Mouse (Mus musculus) limb, embryonic 13.5 days (tissue): ENCODE results near the gene Slc39a2. TPM values are rescaled to one million over a fixed set of nuclear protein-coding genes. Genes with fewer than 3 reads are reported as not detected.

Experiments used
- ATAC-seq: fragments of 200-750 bp; cut with Nextera tagmentation; 2 replicates; pipeline ENCODE4 v1.8.0; 2017; ENCODE audit warnings: low read depth, moderate number of reproducible peaks, moderate TSS enrichment; ENCODE audit not compliant: low FRiP score
- H3K27ac ChIP-seq: fragments of 300-500 bp; sonication (generic); 2 replicates; pipeline ENCODE4 v1.5.1; 2015; ENCODE audit warnings: inconsistent platforms, mild to moderate bottlenecking, moderate library complexity
- H3K27me3 ChIP-seq: fragments of 300-500 bp; sonication (generic); 2 replicates; pipeline ENCODE4 v1.6.1; 2015; ENCODE audit warnings: mild to moderate bottlenecking, inconsistent platforms
- H3K36me3 ChIP-seq: fragments of 300-500 bp; sonication (generic); 2 replicates; pipeline ENCODE4 v1.6.1; 2015; ENCODE audit warnings: inconsistent platforms, mild to moderate bottlenecking, moderate library complexity
- H3K4me1 ChIP-seq: fragments of 300-500 bp; sonication (generic); 2 replicates; pipeline ENCODE4 v1.6.1; 2015; ENCODE audit warnings: inconsistent platforms
- H3K4me2 ChIP-seq: fragments of 300-500 bp; sonication (generic); replicated peaks from 2 replicates; pipeline ENCODE4 v1.6.1; 2015; ENCODE audit warnings: inconsistent platforms, mild to moderate bottlenecking, moderate library complexity
- H3K4me3 ChIP-seq: fragments of 300-500 bp; sonication (generic); 2 replicates; pipeline ENCODE4 v1.5.1; 2015; ENCODE audit warnings: moderate library complexity, mild to moderate bottlenecking, inconsistent platforms
- H3K9ac ChIP-seq: fragments of 300-500 bp; sonication (generic); 2 replicates; pipeline ENCODE4 v1.6.1; 2015; ENCODE audit warnings: mild to moderate bottlenecking, inconsistent platforms
- H3K9me3 ChIP-seq: fragments of 300-500 bp; sonication (generic); 2 replicates; pipeline ENCODE4 v1.6.1; 2016; ENCODE audit warnings: inconsistent platforms
- WGBS: fragments of 180-500 bp; shearing (Covaris S2); methylation state at CpG from one replicate; pipeline ENCODE4 v1.1.7; 2015; 5-methylcytosine and 5-hydroxymethylcytosine counted together
- polyA plus RNA-seq: library from polyadenylated mRNA; unstranded; fragments of >200 nt; fragmentation: Nextera tagmentation; extraction: Ambion mirVana; gene quantifications from 2 replicates; pipeline ENCODE4 v1.2.1, GENCODE M21; 2015

Slc39a2 gene
- polyA plus RNA-seq, 1 experiment from 2014 or later, result 1.4 TPM

DNA sequence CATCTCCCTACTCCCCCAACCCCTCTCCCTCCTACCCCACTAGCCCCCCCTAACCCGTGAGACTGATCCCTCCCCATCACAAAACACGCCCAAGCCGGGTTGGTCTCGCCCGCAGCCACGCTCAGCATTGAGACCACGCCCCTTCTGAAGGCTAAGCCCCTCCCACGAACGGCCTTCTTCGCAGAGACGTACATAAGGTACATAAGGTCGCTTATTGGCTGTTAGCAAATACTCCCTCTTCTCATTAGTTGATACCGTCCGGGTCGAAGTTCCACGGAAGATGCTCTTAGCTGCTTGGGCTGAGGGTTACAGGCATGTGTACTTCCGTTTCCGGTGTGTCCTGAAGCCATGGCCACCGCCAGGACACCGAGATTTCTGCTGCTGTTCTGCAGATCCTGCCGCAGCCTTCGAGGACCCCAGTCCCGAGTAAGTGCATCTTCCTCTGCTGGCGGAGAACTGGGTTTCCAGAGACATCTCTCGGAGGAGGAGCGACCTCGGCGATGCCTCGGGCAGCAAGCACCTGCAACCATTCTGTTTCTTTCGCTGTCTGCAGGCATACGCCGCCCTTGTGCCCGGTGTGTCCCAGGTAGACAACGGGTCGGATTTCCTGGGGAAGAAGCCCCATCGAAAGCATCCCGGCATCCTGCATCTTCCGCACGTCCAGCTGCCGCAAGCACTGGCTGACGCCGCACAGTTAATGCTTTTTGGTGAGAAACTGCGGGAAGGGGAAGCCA lies 7.9 kb upstream of the Slc39a2 start, which contains the start of gene Mettl17:
Gene Mettl17 (plus strand): TSS at position 245 of the 734 bp plus-strand sequence.
- peak within 1 kb of the TSS; percentile 80 for H3K4me3 ChIP-seq
- H3K27me3 ChIP-seq, result no peaks in the 10 kb centered on the region
- H3K4me2 ChIP-seq, result peak within 1 kb of the TSS; percentile 89
- H3K36me3 ChIP-seq, result peaks cover 33% of the 10 kb centered on the region
- H3K9me3 ChIP-seq, result no peaks in the 10 kb centered on the region
- under 1% methylated on average over 43 of the region's 43 CpGs for WGBS
- peak within 1 kb of the TSS; percentile 78 for H3K9ac ChIP-seq
- ATAC-seq, result peak; percentile 96
- peak within 1 kb of the TSS; percentile 75 for H3K27ac ChIP-seq
- peaks cover 14% of the 10 kb centered on the region for H3K4me1 ChIP-seq

- Histone ChIP-seq H3K27me3 (no peaks in the 10 kb centered on the region), H3K9ac (no peak overlapping the region), H3K36me3 (peaks cover 46% of the 10 kb centered on the region), H3K9me3 (no peaks in the 10 kb centered on the region), H3K4me1 (peaks cover 14% of the 10 kb centered on the region), H3K4me2 (peak overlapping the region; percentile 89), H3K4me3 (peak overlapping the region; percentile 80), H3K27ac (no peak overlapping the region)
- no peak for ATAC-seq
- WGBS, result 67% methylated on average over 6 of the region's 6 CpGs
These were observed 6.6 kb upstream of the Slc39a2 start for GRCm38 (mm10) chr14:51886051-51886450.

- no peak overlapping the region for H3K9ac ChIP-seq
- H3K4me1 ChIP-seq, result peaks cover 14% of the 10 kb centered on the region
- H3K27ac ChIP-seq, result no peak overlapping the region
- H3K4me2 ChIP-seq, result no peak overlapping the region
- no peak overlapping the region for H3K4me3 ChIP-seq
- H3K36me3 ChIP-seq, result peaks cover 61% of the 10 kb centered on the region
- no peak for ATAC-seq
- no peaks in the 10 kb centered on the region for H3K9me3 ChIP-seq
- H3K27me3 ChIP-seq, result no peaks in the 10 kb centered on the region
- WGBS, result 88% methylated on average over 6 of the region's 6 CpGs
These were observed 2.9 kb upstream of the Slc39a2 start for GRCm38 (mm10) chr14:51889833-51890232.

GRCm38 (mm10) chr14:51893094-51893794 lies 555 bp downstream of the Slc39a2 start:
- no peak for ATAC-seq
- 21% methylated on average over 10 of the region's 10 CpGs for WGBS
- Histone ChIP-seq H3K4me3 (no peak overlapping the region), H3K4me2 (no peak overlapping the region), H3K9me3 (no peaks in the 10 kb centered on the region), H3K4me1 (no peaks in the 10 kb centered on the region), H3K27ac (no peak overlapping the region), H3K27me3 (no peaks in the 10 kb centered on the region), H3K9ac (no peak overlapping the region), H3K36me3 (peaks cover 43% of the 10 kb centered on the region)

DNA sequence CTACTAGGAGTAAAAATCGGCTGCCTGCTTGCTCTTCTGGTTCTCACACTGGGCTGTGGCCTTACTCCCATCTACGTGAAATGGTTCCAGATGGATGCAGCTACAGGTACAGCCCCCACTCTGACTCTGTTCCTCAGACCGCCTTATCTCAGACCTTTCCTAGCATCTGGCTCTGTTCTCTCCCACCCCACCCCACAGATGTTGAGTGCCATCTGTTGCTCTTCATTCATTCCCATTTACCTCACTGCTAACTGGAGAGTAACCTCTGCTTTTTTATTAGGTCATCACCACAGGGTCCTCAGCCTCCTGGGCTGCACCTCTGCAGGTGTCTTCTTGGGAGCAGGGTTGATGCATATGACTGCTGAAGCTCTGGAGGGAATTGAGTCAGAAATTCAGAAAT lies 1.1 kb downstream of the Slc39a2 start:
- H3K4me2 ChIP-seq, result no peak overlapping the region
- ATAC-seq, result no peak
- no peaks in the 10 kb centered on the region for H3K4me1 ChIP-seq

DNA sequence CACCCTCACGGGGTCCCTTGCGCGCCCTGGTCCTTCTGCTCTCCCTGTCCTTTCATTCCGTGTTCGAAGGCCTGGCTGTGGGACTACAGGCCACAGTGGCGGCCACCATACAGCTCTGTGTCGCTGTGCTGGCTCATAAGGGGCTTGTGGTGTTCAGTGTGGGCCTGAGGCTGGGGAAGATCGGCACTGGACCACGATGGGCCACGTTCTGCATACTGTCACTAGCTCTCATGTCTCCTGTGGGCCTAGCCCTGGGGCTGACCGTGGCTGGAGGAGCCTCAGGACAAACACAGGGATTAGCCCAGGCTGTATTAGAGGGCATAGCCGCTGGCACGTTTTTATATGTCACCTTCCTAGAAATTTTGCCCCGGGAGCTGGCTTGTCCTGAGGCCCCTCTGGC lies 2.4 kb downstream of the Slc39a2 start:
- Histone ChIP-seq H3K27me3 (no peaks in the 10 kb centered on the region), H3K36me3 (peaks cover 25% of the 10 kb centered on the region), H3K4me3 (no peak overlapping the region), H3K27ac (no peak overlapping the region), H3K4me1 (no peaks in the 10 kb centered on the region), H3K9me3 (no peaks in the 10 kb centered on the region), H3K9ac (no peak overlapping the region), H3K4me2 (no peak overlapping the region)
- no peak for ATAC-seq
- 78% methylated on average over 14 of the region's 14 CpGs for WGBS

More for the DNA sequence above, 1.1 kb downstream of the Slc39a2 start:
- peaks cover 38% of the 10 kb centered on the region for H3K36me3 ChIP-seq
- 50% methylated on average over 3 of the region's 3 CpGs for WGBS
- no peak overlapping the region for H3K4me3 ChIP-seq
- H3K27ac ChIP-seq, result no peak overlapping the region
- H3K9me3 ChIP-seq, result no peaks in the 10 kb centered on the region
- H3K9ac ChIP-seq, result no peak overlapping the region
- H3K27me3 ChIP-seq, result no peaks in the 10 kb centered on the region

GRCm38 (mm10) chr14:51896019-51896418 lies 3.3 kb downstream of the Slc39a2 start:
- ATAC-seq, result no peak

GRCm38 (mm10) chr14:51896539-51897170 lies 4.0 kb downstream of the Slc39a2 start:
- Histone ChIP-seq H3K4me3 (no peak overlapping the region), H3K36me3 (peaks cover 9% of the 10 kb centered on the region), H3K4me1 (no peaks in the 10 kb centered on the region), H3K27ac (no peak overlapping the region), H3K9me3 (no peaks in the 10 kb centered on the region), H3K4me2 (no peak overlapping the region), H3K9ac (no peak overlapping the region), H3K27me3 (no peaks in the 10 kb centered on the region)
- ATAC-seq, result no peak
- 74% methylated on average over 8 of the region's 8 CpGs for WGBS

More at GRCm38 (mm10) chr14:51896019-51896418, 3.3 kb downstream of the Slc39a2 start:
- Histone ChIP-seq H3K9me3 (no peaks in the 10 kb centered on the region), H3K27ac (no peak overlapping the region), H3K4me2 (no peak overlapping the region), H3K27me3 (no peaks in the 10 kb centered on the region), H3K4me3 (no peak overlapping the region), H3K36me3 (peaks cover 15% of the 10 kb centered on the region), H3K4me1 (no peaks in the 10 kb centered on the region), H3K9ac (no peak overlapping the region)
- WGBS, result 80% methylated on average over 6 of the region's 6 CpGs

- ATAC-seq, result no peak
- Histone ChIP-seq H3K9me3 (no peaks in the 10 kb centered on the region), H3K4me3 (no peak overlapping the region), H3K9ac (no peak overlapping the region), H3K4me1 (peaks cover 3% of the 10 kb centered on the region; the same call in 1 of the 2 replicates), H3K4me2 (no peak overlapping the region), H3K27ac (no peak overlapping the region), H3K27me3 (no peaks in the 10 kb centered on the region), H3K36me3 (no peaks in the 10 kb centered on the region)
- WGBS, result 89% methylated on average over 1 of the region's 1 CpGs
These were observed 6.7 kb downstream of the Slc39a2 start for GRCm38 (mm10) chr14:51899351-51899750.

- Histone ChIP-seq H3K4me3 (no peak overlapping the region), H3K27ac (no peak overlapping the region), H3K4me2 (no peak overlapping the region), H3K4me1 (peaks cover 3% of the 10 kb centered on the region; the same call in 1 of the 2 replicates), H3K9ac (no peak overlapping the region), H3K9me3 (no peaks in the 10 kb centered on the region), H3K27me3 (no peaks in the 10 kb centered on the region), H3K36me3 (peaks cover 9% of the 10 kb centered on the region; the same call in 1 of the 2 replicates)
- ATAC-seq, result peak; percentile 73; the same call in 1 of the 2 replicates
- 60% methylated on average over 9 of the region's 9 CpGs for whole genome bisulfite sequencing
These were observed 10.4 kb downstream of the Slc39a2 start for GRCm38 (mm10) chr14:51902806-51903710.

DNA sequence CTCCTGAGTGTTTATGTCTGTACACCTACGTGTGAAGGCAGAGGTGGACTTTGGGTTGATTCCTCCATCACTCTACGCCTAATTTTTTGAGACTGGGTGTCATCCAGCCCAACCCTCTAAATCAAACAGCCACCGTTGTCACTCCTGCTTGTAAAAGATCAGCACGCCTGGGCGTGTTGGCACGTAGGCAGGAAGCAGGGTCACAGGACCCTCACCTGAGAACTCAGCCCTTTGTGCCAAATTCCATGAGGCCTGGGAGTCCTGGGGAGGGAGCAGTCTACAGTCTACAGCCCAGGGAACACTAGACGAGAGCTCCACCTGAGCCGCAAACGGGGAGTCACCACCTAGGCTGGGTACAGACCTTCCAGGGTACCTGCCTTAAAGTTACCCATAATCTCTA lies 11.1 kb downstream of the Slc39a2 start:
- 77% methylated on average over 9 of the region's 9 CpGs for WGBS
- H3K27me3 ChIP-seq, result no peaks in the 10 kb centered on the region

More for the DNA sequence above, 11.1 kb downstream of the Slc39a2 start:
- Histone ChIP-seq H3K9me3 (no peaks in the 10 kb centered on the region), H3K4me2 (no peak overlapping the region), H3K4me1 (peaks cover 3% of the 10 kb centered on the region; the same call in 1 of the 2 replicates), H3K27ac (no peak overlapping the region), H3K4me3 (no peak overlapping the region), H3K9ac (no peak overlapping the region), H3K36me3 (peaks cover 14% of the 10 kb centered on the region; the same call in 1 of the 2 replicates)
- no peak for ATAC-seq
